Mouse (Mus musculus) layer of hippocampus, adult 2 months (tissue): ENCODE measurements around the gene Cblb. TPM values are rescaled to one million over a fixed set of nuclear protein-coding genes. Genes with fewer than 3 reads are reported as not detected.

Experiments
- DNase-seq, 2 experiments: peaks; one replicate each; pipeline ENCODE4 v3.0.0; 2022; ENCODE audit warnings: low spot score in 2 of 2
- H3K27ac ChIP-seq: fragments of 200-600 bp; 2 replicates; pipeline ENCODE4 v1.8.1; 2022
- H3K4me3 ChIP-seq: fragments of 200-600 bp; 2 replicates; pipeline ENCODE4 v1.8.1; 2022; ENCODE audit warnings: mild to moderate bottlenecking
- CTCF ChIP-seq: fragments of 200-600 bp; conservative IDR thresholded peaks from 2 replicates; pipeline ENCODE4 v1.8.1; 2022; ENCODE audit warnings: antibody characterized with exemption, mild to moderate bottlenecking, moderate library complexity
- total RNA-seq, 2 experiments: library from RNA; stranded (reverse); gene quantifications; 2 replicates each; pipeline ENCODE4 v1.2.3; 2021

The Cblb gene
- total RNA-seq, 2 experiments from 2014 or later: 38.6 to 40.0 TPM

GRCm38 (mm10) chr16:52086793-52087450 is 55.9 kb downstream of the Cblb start:
- H3K27ac ChIP-seq: no peak overlapping the region
- DNase-seq: no peak

GRCm38 (mm10) chr16:52089354-52089753 is 58.3 kb downstream of the Cblb start:
- no peak overlapping the region for H3K27ac ChIP-seq
- H3K4me3 ChIP-seq: no peak overlapping the region
- TF ChIP-seq CTCF: no peak
- no peak for DNase-seq

More at GRCm38 (mm10) chr16:52086793-52087450, 55.9 kb downstream of the Cblb start:
- TF ChIP-seq CTCF: no peak
- H3K4me3 ChIP-seq: no peak overlapping the region

DNA sequence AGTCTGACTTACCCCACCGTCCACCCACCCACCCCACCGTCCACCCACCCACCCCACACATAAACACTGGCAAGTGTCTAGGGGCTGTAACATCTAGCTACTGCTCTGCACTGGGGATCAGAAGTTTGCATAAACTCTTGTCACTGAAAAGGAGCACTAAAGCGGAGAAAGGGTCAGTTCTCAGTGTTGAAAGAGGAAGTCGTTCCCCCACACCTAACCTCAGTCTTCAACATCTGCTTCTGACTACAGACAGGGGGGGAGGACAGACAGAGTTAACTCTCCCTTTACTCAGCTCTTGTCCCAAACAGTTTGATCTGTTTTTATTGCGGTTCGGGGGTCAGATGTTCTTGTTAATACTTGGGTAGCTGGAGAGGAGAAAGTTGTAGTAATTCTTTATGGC is 59.9 kb downstream of the Cblb start:
- Histone ChIP-seq H3K27ac (no peak overlapping the region), H3K4me3 (no peak overlapping the region)
- no peak for TF ChIP-seq CTCF
- DNase-seq: no peak

- Histone ChIP-seq H3K27ac (no peak overlapping the region), H3K4me3 (no peak overlapping the region)
- DNase-seq: no peak
- no peak for TF ChIP-seq CTCF
These were observed 62.6 kb downstream of the Cblb start for GRCm38 (mm10) chr16:52093325-52094253.

GRCm38 (mm10) chr16:52094735-52095459 is 63.9 kb downstream of the Cblb start:
- no peak for TF ChIP-seq CTCF
- Histone ChIP-seq H3K27ac (no peak overlapping the region), H3K4me3 (no peak overlapping the region)
- no peak for DNase-seq

DNA sequence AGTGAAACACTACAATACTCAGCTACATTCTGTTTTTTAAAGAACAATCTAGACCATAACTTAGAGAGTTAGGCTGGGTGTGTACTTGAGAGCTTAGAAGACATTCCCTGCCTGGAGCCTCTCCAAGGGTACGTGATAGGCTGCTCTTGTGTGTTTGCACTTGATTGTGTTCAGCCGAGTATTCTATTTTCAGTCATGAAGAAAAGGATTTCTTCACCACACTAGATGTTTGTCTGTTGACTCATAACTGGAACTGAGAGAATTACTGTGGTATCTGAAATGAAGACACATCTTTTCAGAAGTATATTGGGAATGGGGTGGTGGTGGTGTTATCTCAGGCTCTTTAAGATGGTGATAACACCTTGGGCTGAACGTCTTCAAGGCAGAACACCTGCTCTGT is 64.6 kb downstream of the Cblb start:
- H3K4me3 ChIP-seq: no peak overlapping the region
- TF ChIP-seq CTCF: no peak
- no peak for DNase-seq
- no peak overlapping the region for H3K27ac ChIP-seq

- DNase-seq: no peak
- H3K4me3 ChIP-seq: no peak overlapping the region
- no peak overlapping the region for H3K27ac ChIP-seq
- no peak for TF ChIP-seq CTCF
These were observed 69.4 kb downstream of the Cblb start for GRCm38 (mm10) chr16:52100466-52100865.

DNA sequence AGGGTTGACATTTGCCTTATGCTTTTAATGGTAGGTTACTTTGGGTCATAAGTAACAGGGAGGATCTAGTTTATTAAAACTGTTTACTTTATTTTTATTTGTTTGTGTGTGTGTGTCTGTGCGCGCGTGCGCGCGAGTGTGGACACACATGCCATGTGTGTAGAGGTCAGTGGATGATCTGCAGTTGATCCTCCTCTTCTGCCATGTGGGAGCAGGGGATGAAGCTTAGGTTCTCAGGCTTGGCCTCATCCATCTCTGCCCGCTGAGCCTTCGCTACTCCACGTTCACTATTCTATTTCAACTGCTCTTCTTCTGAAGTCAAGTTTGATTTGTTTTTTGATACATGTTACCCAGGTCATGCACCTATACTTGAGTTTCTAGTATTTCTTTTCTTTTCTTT is 73.6 kb downstream of the Cblb start:
- Histone ChIP-seq H3K27ac (no peak overlapping the region), H3K4me3 (no peak overlapping the region)
- no peak for DNase-seq
- no peak for TF ChIP-seq CTCF

GRCm38 (mm10) chr16:52107836-52108235 is 76.8 kb downstream of the Cblb start:
- TF ChIP-seq CTCF: no peak
- DNase-seq: no peak

GRCm38 (mm10) chr16:52114473-52114872 is 83.4 kb downstream of the Cblb start:
- peak; percentile 17; the same call in 1 of the 2 replicates for TF ChIP-seq CTCF
- Histone ChIP-seq H3K27ac (peak overlapping the region; percentile 2), H3K4me3 (no peak overlapping the region)
- no peak for DNase-seq

More at GRCm38 (mm10) chr16:52107836-52108235, 76.8 kb downstream of the Cblb start:
- Histone ChIP-seq H3K4me3 (no peak overlapping the region), H3K27ac (no peak overlapping the region)

GRCm38 (mm10) chr16:52119003-52119402 is 88.0 kb downstream of the Cblb start:
- no peak for TF ChIP-seq CTCF
- Histone ChIP-seq H3K27ac (no peak overlapping the region), H3K4me3 (no peak overlapping the region)
- DNase-seq: no peak

- TF ChIP-seq CTCF: no peak
- no peak overlapping the region for H3K27ac ChIP-seq
- H3K4me3 ChIP-seq: no peak overlapping the region
- DNase-seq: no peak
These were observed 93.9 kb downstream of the Cblb start for GRCm38 (mm10) chr16:52124974-52125373.

GRCm38 (mm10) chr16:52125896-52126295 is 94.9 kb downstream of the Cblb start:
- Histone ChIP-seq H3K4me3 (no peak overlapping the region), H3K27ac (no peak overlapping the region)
- DNase-seq: no peak
- no peak for TF ChIP-seq CTCF
